Mouse (Mus musculus) stomach, embryonic 15.5 days (tissue): Measurements from ENCODE around the gene Tiam2. TPM values are rescaled to one million over a fixed set of nuclear protein-coding genes. Genes with fewer than 3 reads are reported as not detected.

ENCODE experiments used
- ATAC-seq: fragments of 200-750 bp; cut with Nextera tagmentation; 2 replicates; pipeline ENCODE4 v1.8.0; 2017; ENCODE audit warnings: low read depth, moderate number of reproducible peaks, moderate TSS enrichment; ENCODE audit not compliant: insufficient read depth, low FRiP score
- H3K27ac ChIP-seq: fragments of 300-500 bp; sonication (generic); 2 replicates; pipeline ENCODE4 v1.5.1; 2015; ENCODE audit warnings: mild to moderate bottlenecking, inconsistent platforms
- H3K27me3 ChIP-seq: fragments of 300-500 bp; sonication (generic); replicated peaks from 2 replicates; pipeline ENCODE4 v1.6.1; 2015; ENCODE audit warnings: inconsistent platforms
- H3K36me3 ChIP-seq: fragments of 300-500 bp; sonication (generic); 2 replicates; pipeline ENCODE4 v1.6.1; 2015; ENCODE audit warnings: inconsistent platforms
- H3K4me1 ChIP-seq: fragments of 300-500 bp; sonication (generic); 2 replicates; pipeline ENCODE4 v1.6.1; 2015; ENCODE audit warnings: inconsistent platforms
- H3K4me2 ChIP-seq: fragments of 300-500 bp; sonication (generic); 2 replicates; pipeline ENCODE4 v1.6.1; 2015; ENCODE audit warnings: mild to moderate bottlenecking, inconsistent platforms
- H3K4me3 ChIP-seq: fragments of 300-500 bp; sonication (generic); replicated peaks from 2 replicates; pipeline ENCODE4 v1.5.1; 2015; ENCODE audit warnings: inconsistent platforms
- H3K9ac ChIP-seq: fragments of 300-500 bp; sonication (generic); 2 replicates; pipeline ENCODE4 v1.6.1; 2015; ENCODE audit warnings: inconsistent platforms
- H3K9me3 ChIP-seq: fragments of 300-500 bp; sonication (generic); 2 replicates; pipeline ENCODE4 v1.6.1; 2016; ENCODE audit warnings: inconsistent platforms
- WGBS: fragments of 180-500 bp; shearing (Covaris S2); methylation state at CpG from one replicate; pipeline ENCODE4 v1.1.7; 2015; 5-methylcytosine and 5-hydroxymethylcytosine counted together
- polyA plus RNA-seq: library from polyadenylated mRNA; unstranded; fragments of >200 nt; fragmentation: Nextera tagmentation; extraction: Ambion mirVana; gene quantifications from 2 replicates; pipeline ENCODE4 v1.2.1, GENCODE M21; 2015

Tiam2 gene
- polyA plus RNA-seq, 1 experiment from 2014 or later = 4.0 TPM

- 84% methylated on average over 3 of the region's 3 CpGs for WGBS
- no peak for ATAC-seq
These were observed 140.3 kb downstream of the Tiam2 start for GRCm38 (mm10) chr17:3466681-3467080.

GRCm38 (mm10) chr17:3467636-3468324 is 141.4 kb downstream of the Tiam2 start:
- 79% methylated on average over 8 of the region's 8 CpGs for WGBS

More at GRCm38 (mm10) chr17:3466681-3467080, 140.3 kb downstream of the Tiam2 start:
- Histone ChIP-seq H3K27ac (no peak overlapping the region), H3K36me3 (no peaks in the 10 kb centered on the region), H3K4me3 (no peak overlapping the region), H3K4me2 (no peak overlapping the region), H3K27me3 (no peaks in the 10 kb centered on the region), H3K9me3 (no peaks in the 10 kb centered on the region), H3K4me1 (no peaks in the 10 kb centered on the region), H3K9ac (no peak overlapping the region)

GRCm38 (mm10) chr17:3472018-3472417 is 145.6 kb downstream of the Tiam2 start:
- Histone ChIP-seq H3K27me3 (no peaks in the 10 kb centered on the region), H3K9ac (no peak overlapping the region), H3K4me3 (no peak overlapping the region), H3K4me1 (no peaks in the 10 kb centered on the region), H3K27ac (no peak overlapping the region), H3K4me2 (no peak overlapping the region), H3K9me3 (no peaks in the 10 kb centered on the region), H3K36me3 (no peaks in the 10 kb centered on the region)
- ATAC-seq = no peak
- 90% methylated on average over 6 of the region's 6 CpGs for WGBS

More at GRCm38 (mm10) chr17:3467636-3468324, 141.4 kb downstream of the Tiam2 start:
- no peaks in the 10 kb centered on the region for H3K4me1 ChIP-seq
- H3K4me2 ChIP-seq = no peak overlapping the region
- H3K9me3 ChIP-seq = no peaks in the 10 kb centered on the region
- H3K36me3 ChIP-seq = no peaks in the 10 kb centered on the region
- no peak overlapping the region for H3K9ac ChIP-seq
- ATAC-seq = no peak
- no peak overlapping the region for H3K4me3 ChIP-seq
- H3K27me3 ChIP-seq = no peaks in the 10 kb centered on the region
- H3K27ac ChIP-seq = no peak overlapping the region

GRCm38 (mm10) chr17:3476546-3476945 is 150.2 kb downstream of the Tiam2 start:
- no peaks in the 10 kb centered on the region for H3K4me1 ChIP-seq
- no peak overlapping the region for H3K9ac ChIP-seq
- no peaks in the 10 kb centered on the region for H3K9me3 ChIP-seq
- no peak overlapping the region for H3K4me2 ChIP-seq
- no peak overlapping the region for H3K27ac ChIP-seq
- no peak overlapping the region for H3K4me3 ChIP-seq
- ATAC-seq = no peak
- H3K36me3 ChIP-seq = no peaks in the 10 kb centered on the region
- whole genome bisulfite sequencing = 70% methylated on average over 2 of the region's 2 CpGs
- no peaks in the 10 kb centered on the region for H3K27me3 ChIP-seq

- no peak for ATAC-seq
- H3K27ac ChIP-seq = no peak overlapping the region
- H3K4me1 ChIP-seq = no peaks in the 10 kb centered on the region
- H3K4me3 ChIP-seq = no peak overlapping the region
- no peak overlapping the region for H3K9ac ChIP-seq
- H3K27me3 ChIP-seq = no peaks in the 10 kb centered on the region
- H3K9me3 ChIP-seq = no peaks in the 10 kb centered on the region
- no peak overlapping the region for H3K4me2 ChIP-seq
- 56% methylated on average over 7 of the region's 7 CpGs for WGBS
- H3K36me3 ChIP-seq = no peaks in the 10 kb centered on the region
These were observed 155.5 kb downstream of the Tiam2 start for GRCm38 (mm10) chr17:3481576-3482575.

- Histone ChIP-seq H3K4me1 (no peaks in the 10 kb centered on the region), H3K36me3 (no peaks in the 10 kb centered on the region), H3K27me3 (no peaks in the 10 kb centered on the region), H3K9ac (no peak overlapping the region), H3K4me2 (no peak overlapping the region), H3K9me3 (no peaks in the 10 kb centered on the region), H3K4me3 (no peak overlapping the region), H3K27ac (no peak overlapping the region)
- no peak for ATAC-seq
- WGBS = 86% methylated on average over 8 of the region's 8 CpGs
These were observed 156.7 kb downstream of the Tiam2 start for GRCm38 (mm10) chr17:3483091-3483490.

GRCm38 (mm10) chr17:3485851-3486250 is 159.5 kb downstream of the Tiam2 start:
- Histone ChIP-seq H3K9ac (no peak overlapping the region), H3K4me3 (no peak overlapping the region), H3K27me3 (no peaks in the 10 kb centered on the region), H3K9me3 (no peaks in the 10 kb centered on the region), H3K36me3 (no peaks in the 10 kb centered on the region), H3K27ac (no peak overlapping the region), H3K4me2 (no peak overlapping the region), H3K4me1 (no peaks in the 10 kb centered on the region)
- WGBS = 72% methylated on average over 7 of the region's 7 CpGs
- no peak for ATAC-seq

- no peak overlapping the region for H3K27ac ChIP-seq
- H3K9ac ChIP-seq = no peak overlapping the region
- no peaks in the 10 kb centered on the region for H3K36me3 ChIP-seq
- H3K4me1 ChIP-seq = no peaks in the 10 kb centered on the region
- H3K4me3 ChIP-seq = no peak overlapping the region
- no peak for ATAC-seq
- no peak overlapping the region for H3K4me2 ChIP-seq
- no peaks in the 10 kb centered on the region for H3K27me3 ChIP-seq
- 88% methylated on average over 4 of the region's 4 CpGs for WGBS
- H3K9me3 ChIP-seq = no peaks in the 10 kb centered on the region
These were observed 160.8 kb downstream of the Tiam2 start for GRCm38 (mm10) chr17:3487211-3487610.

GRCm38 (mm10) chr17:3487721-3488601 is 161.6 kb downstream of the Tiam2 start:
- no peaks in the 10 kb centered on the region for H3K36me3 ChIP-seq
- H3K9ac ChIP-seq = no peak overlapping the region
- no peaks in the 10 kb centered on the region for H3K9me3 ChIP-seq
- H3K4me1 ChIP-seq = no peaks in the 10 kb centered on the region
- H3K27me3 ChIP-seq = no peaks in the 10 kb centered on the region
- ATAC-seq = no peak
- no peak overlapping the region for H3K27ac ChIP-seq
- no peak overlapping the region for H3K4me3 ChIP-seq
- 73% methylated on average over 12 of the region's 12 CpGs for WGBS
- H3K4me2 ChIP-seq = no peak overlapping the region

GRCm38 (mm10) chr17:3490216-3490895 is 164.0 kb downstream of the Tiam2 start:
- Histone ChIP-seq H3K4me3 (no peak overlapping the region), H3K27ac (no peak overlapping the region), H3K4me1 (no peaks in the 10 kb centered on the region), H3K9me3 (no peaks in the 10 kb centered on the region), H3K27me3 (no peaks in the 10 kb centered on the region), H3K9ac (no peak overlapping the region), H3K4me2 (no peak overlapping the region), H3K36me3 (no peaks in the 10 kb centered on the region)
- 81% methylated on average over 11 of the region's 11 CpGs for WGBS
- ATAC-seq = no peak

GRCm38 (mm10) chr17:3491065-3491464 is 164.7 kb downstream of the Tiam2 start:
- H3K9me3 ChIP-seq = no peaks in the 10 kb centered on the region
- H3K36me3 ChIP-seq = no peaks in the 10 kb centered on the region
- WGBS = 62% methylated on average over 5 of the region's 5 CpGs
- H3K4me2 ChIP-seq = no peak overlapping the region
- no peak for ATAC-seq
- no peak overlapping the region for H3K4me3 ChIP-seq
- no peak overlapping the region for H3K27ac ChIP-seq
- no peaks in the 10 kb centered on the region for H3K27me3 ChIP-seq
- no peaks in the 10 kb centered on the region for H3K4me1 ChIP-seq
- H3K9ac ChIP-seq = no peak overlapping the region
